In genomic region chr15:24911466-24911865, GRCm38 (mm10) we compare ENCODE assay signal across 30 mouse cellular contexts.
DNase-seq lines count a peak whose midpoint lies in the region; ATAC-seq and TF ChIP-seq lines count a peak whose summit lies in the region.
"Had no signal": no experiment of that assay in that cellular context is flagged by ENCODE, and none has a peak within 500 bp of the region (broad histone marks: within the 10 kb centered on the region; RNA-seq: fewer than 3 reads in every experiment).

No protein-coding gene starts in this region.

- DNase-seq in embryo, embryonic 11 days, result peak; percentile 9
- no peak for DNase-seq in embryo, embryonic 9.5 days (ENCODE audit: extremely low spot score)
- peak; percentile 34 for DNase-seq in hindbrain, postnatal 0 days (ENCODE audit: low spot score)
- peak; percentile 22 for DNase-seq in retina, embryonic 14.5 days (ENCODE audit: low spot score)
- DNase-seq in retina, postnatal 1 day, result no peak
- no peak for DNase-seq in kidney, adult 2 months
- DNase-seq: adrenal gland, postnatal 25 days; cerebellum, adult 2 months; gastrocnemius, postnatal 14 days; heart, adult 11 months; kidney, adult 8-10 months; kidney, postnatal 4 days; liver, embryonic 13.5 days; lung, adult 18-20 months; lung, postnatal 4 days; right cerebral cortex, adult 18-20 months; spleen, adult 18-20 months; thymus, postnatal 14 days had no signal

- TF ChIP-seq POLR2A in kidney, adult 2 months (IDR thresholded peaks at IDR 0.05; ENCODE audit: low read depth, low read length), result no peak

- H3K27me3 ChIP-seq in hindbrain, postnatal 0 days (ENCODE audit: insufficient read depth, low read length), result no peaks in the 10 kb centered on the region
- no peaks in the 10 kb centered on the region for H3K27me3 ChIP-seq in hindbrain, embryonic 13.5 days
- no peaks in the 10 kb centered on the region for H3K27me3 ChIP-seq in kidney, adult 2 months (replicated peaks; ENCODE audit: control insufficient read depth, insufficient read depth, low read length)
- H3K27me3 ChIP-seq: heart, embryonic 15.5 days; hindbrain, embryonic 15.5 days; intestine, embryonic 15.5 days; limb, embryonic 15.5 days; liver, embryonic 13.5 days; megakaryocyte, embryonic 14.5 days had no signal

- WGBS in hindbrain, postnatal 0 days, result 34% methylated on average over 1 of the region's 1 CpGs
- WGBS in hindbrain, embryonic 13.5 days, result 55% methylated on average over 1 of the region's 1 CpGs
- 75% methylated on average over 1 of the region's 1 CpGs for WGBS in kidney, adult 2 months

- TF ChIP-seq CTCF in hindbrain, postnatal 0 days (IDR thresholded peaks at IDR 0.05; ENCODE audit: low read depth), result no peak
- TF ChIP-seq CTCF in kidney, adult 2 months (conservative IDR thresholded peaks at IDR 0.05; ENCODE audit: insufficient read depth, insufficient read length, low read depth, low read length), result no peak

- no peak overlapping the region for H3K27ac ChIP-seq in hindbrain, postnatal 0 days
- H3K27ac ChIP-seq in hindbrain, embryonic 13.5 days, result no peak overlapping the region
- H3K27ac ChIP-seq in kidney, adult 2 months (ENCODE audit: insufficient read depth, low read depth, low read length), result no peak overlapping the region
- H3K27ac ChIP-seq: heart, embryonic 10.5 days; heart, embryonic 15.5 days; hindbrain, embryonic 15.5 days; intestine, embryonic 15.5 days; kidney, postnatal 0 days; limb, embryonic 10.5 days; limb, embryonic 15.5 days; liver, embryonic 13.5 days had no signal

- H3K9ac ChIP-seq in hindbrain, postnatal 0 days (replicated peaks; ENCODE audit: low read length), result no peak overlapping the region
- H3K9ac ChIP-seq in hindbrain, embryonic 13.5 days, result no peak overlapping the region
- H3K9ac ChIP-seq: heart, embryonic 15.5 days; hindbrain, embryonic 15.5 days; intestine, embryonic 15.5 days; limb, embryonic 15.5 days; liver, embryonic 13.5 days had no signal

- H3K9me3 ChIP-seq in hindbrain, postnatal 0 days (ENCODE audit: low read length), result no peaks in the 10 kb centered on the region
- no peaks in the 10 kb centered on the region for H3K9me3 ChIP-seq in hindbrain, embryonic 13.5 days
- H3K9me3 ChIP-seq: heart, embryonic 10.5 days; heart, embryonic 15.5 days; hindbrain, embryonic 15.5 days; intestine, embryonic 15.5 days; limb, embryonic 10.5 days; limb, embryonic 15.5 days; liver, embryonic 13.5 days had no signal

- H3K4me3 ChIP-seq in hindbrain, postnatal 0 days (ENCODE audit: low read length), result no peak overlapping the region
- no peak overlapping the region for H3K4me3 ChIP-seq in hindbrain, embryonic 13.5 days
- no peak overlapping the region for H3K4me3 ChIP-seq in kidney, adult 2 months (ENCODE audit: insufficient read depth, low read depth, low read length)
- H3K4me3 ChIP-seq: erythroblast, embryonic 14.5 days; heart, embryonic 10.5 days; heart, embryonic 15.5 days; hindbrain, embryonic 15.5 days; intestine, embryonic 15.5 days; limb, embryonic 10.5 days; limb, embryonic 15.5 days; liver, embryonic 13.5 days; megakaryocyte, embryonic 14.5 days had no signal

- H3K4me1 ChIP-seq in hindbrain, postnatal 0 days (ENCODE audit: insufficient read depth, low read length), result no peaks in the 10 kb centered on the region
- H3K4me1 ChIP-seq in hindbrain, embryonic 13.5 days (replicated peaks), result 0 out of 2 replicates have a peak, but pooled peaks cover 5% of the 10 kb centered on the region
- no peaks in the 10 kb centered on the region for H3K4me1 ChIP-seq in kidney, adult 2 months (ENCODE audit: control insufficient read depth, insufficient read depth, low read length)
- H3K4me1 ChIP-seq: heart, embryonic 10.5 days; heart, embryonic 15.5 days; hindbrain, embryonic 15.5 days; intestine, embryonic 15.5 days; limb, embryonic 15.5 days; liver, embryonic 13.5 days; megakaryocyte, embryonic 14.5 days had no signal

- no peak overlapping the region for H3K4me2 ChIP-seq in hindbrain, postnatal 0 days (ENCODE audit: low read depth, low read length)
- no peak overlapping the region for H3K4me2 ChIP-seq in hindbrain, embryonic 13.5 days
- H3K4me2 ChIP-seq: heart, embryonic 15.5 days; hindbrain, embryonic 15.5 days; intestine, embryonic 15.5 days; limb, embryonic 15.5 days; liver, embryonic 13.5 days had no signal

- ATAC-seq in hindbrain, postnatal 0 days, result no peak
- ATAC-seq in hindbrain, embryonic 13.5 days (ENCODE audit: low FRiP score), result no peak
- ATAC-seq: CD4-positive, CD25-positive, alpha-beta regulatory T cell, adult 4 months; intestine, embryonic 15.5 days; lung, postnatal 0 days had no signal

- H3K36me3 ChIP-seq in hindbrain, postnatal 0 days (ENCODE audit: insufficient read depth, low read length), result no peaks in the 10 kb centered on the region
- H3K36me3 ChIP-seq in hindbrain, embryonic 13.5 days, result no peaks in the 10 kb centered on the region
- no peaks in the 10 kb centered on the region for H3K36me3 ChIP-seq in kidney, adult 2 months (ENCODE audit: control insufficient read depth, insufficient read depth, low read length)
- H3K36me3 ChIP-seq: heart, embryonic 10.5 days; heart, embryonic 15.5 days; hindbrain, embryonic 15.5 days; intestine, embryonic 15.5 days; limb, embryonic 10.5 days; limb, embryonic 15.5 days; liver, embryonic 13.5 days had no signal

Comparison
In these comparisons a context has a peak if more than half of its experiments do, and no peak if none do; other contexts are left out.
1. DNase-seq: peak in embryo, embryonic 11 days (single experiment), hindbrain, postnatal 0 days (single experiment) and retina, embryonic 14.5 days (single experiment); none in embryo, embryonic 9.5 days (single experiment), retina, postnatal 1 day (single experiment) and kidney, adult 2 months (single experiment).